Mouse (Mus musculus): ENCODE results near the gene Enpp3. TPM values are rescaled to one million over a fixed set of nuclear protein-coding genes. Genes with fewer than 3 reads are reported as not detected.

Gene Enpp3
- total and polyA plus RNA-seq, 3 experiments = 0.04 to 0.24 (median 0.08) TPM

DNA sequence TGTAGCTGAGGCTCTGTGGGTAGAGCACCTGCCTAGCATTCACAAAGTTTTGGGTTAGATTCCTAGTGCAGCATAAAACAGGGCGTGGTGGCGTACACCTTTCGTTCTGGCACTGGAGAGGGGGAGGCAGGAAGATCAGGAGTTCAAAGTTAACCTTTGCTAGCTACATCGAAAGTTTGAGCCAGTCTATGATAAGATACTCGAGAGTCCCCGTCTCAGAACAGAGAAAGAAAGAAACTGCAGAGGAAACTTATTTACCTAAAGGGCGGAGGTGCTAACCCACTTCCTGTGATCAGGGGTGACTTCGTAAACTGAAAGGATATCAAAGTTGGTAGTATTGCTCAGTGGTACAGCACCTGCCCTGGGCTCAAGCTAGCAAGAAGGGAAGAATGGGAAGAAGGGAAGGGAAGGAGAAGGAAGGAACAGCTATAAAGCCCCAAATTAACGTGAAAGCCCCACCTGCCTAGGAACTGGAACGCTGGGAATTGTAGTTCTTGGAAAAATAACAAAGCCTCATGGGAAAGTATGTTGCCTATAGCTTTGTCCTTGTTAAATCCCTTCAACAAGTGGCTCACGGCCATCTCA, 88.3 kb downstream of the Enpp3 start:
- Histone ChIP-seq H3K9me3 (replicated peaks; ENCODE audit: low read length) (no peaks in the 10 kb centered on the region), H3K36me3 (replicated peaks in 1 of 2; ENCODE audit: control insufficient read depth in 1 of 2, insufficient read depth in 1 of 2, low read length in 1 of 2) (no peaks in the 10 kb centered on the region), H3K27ac (ENCODE audit: insufficient read depth, low read depth) (no peak overlapping the region), H3K9ac (ENCODE audit: insufficient read depth, low read depth) (0 out of 2 replicates have a peak overlapping the region, but pooled peaks have one; percentile 5), H3K4me1 (ENCODE audit: control insufficient read depth in 1 of 2, insufficient read depth in 2 of 2) (peaks cover 0 to 15% of the 10 kb centered on the region in 2 experiments; a peak in 2 of 4 replicates), H3K27me3 (replicated peaks) (no peaks in the 10 kb centered on the region), H3K79me2 (replicated peaks; ENCODE audit: control insufficient read depth, extremely low read depth, insufficient read depth, poor library complexity, severe bottlenecking) (no peaks in the 10 kb centered on the region), H3K4me2 (ENCODE audit: insufficient read depth, low read depth, poor library complexity, severe bottlenecking) (peak overlapping the region; percentile 82), H3K4me3 (replicated peaks in 1 of 3; ENCODE audit: low read depth in 2 of 3, low read length in 2 of 3, poor library complexity in 1 of 3) (peak overlapping the region in 2 of 3 experiments; percentile 7 to 26)
- in situ Hi-C loops (cut with MboI; ENCODE audit: low pct_ligation_motif_present, low pct_unique_long_range_greater_than_20kb, low sequenced_read_pairs) = no loop called here
- TF ChIP-seq HCFC1 (IDR thresholded peaks at IDR 0.05; ENCODE audit: low read depth, low read length) = peak; percentile 67
- no peak for TF ChIP-seq NELFE (IDR thresholded peaks at IDR 0.05; ENCODE audit: low read depth, low read length)
- DNase-seq (ENCODE audit: extremely low read depth) = no peak
- dilution Hi-C loops (cut with MboI; ENCODE audit: extremely low pct_ligation_motif_present, extremely low pct_unique_long_range_greater_than_20kb, low sequenced_read_pairs) = no loop called here

GRCm38 (mm10) chr10:24753536-24754250, 88.9 kb downstream of the Enpp3 start:
- Histone ChIP-seq H3K79me2 (replicated peaks; ENCODE audit: control insufficient read depth, extremely low read depth, insufficient read depth, poor library complexity, severe bottlenecking) (no peaks in the 10 kb centered on the region), H3K9ac (ENCODE audit: insufficient read depth, low read depth) (peak overlapping the region; percentile 17; the same call in 1 of the 2 replicates), H3K36me3 (replicated peaks in 1 of 2; ENCODE audit: control insufficient read depth in 1 of 2, insufficient read depth in 1 of 2, low read length in 1 of 2) (no peaks in the 10 kb centered on the region), H3K4me1 (ENCODE audit: control insufficient read depth in 1 of 2, insufficient read depth in 2 of 2) (peaks cover 0 to 15% of the 10 kb centered on the region in 2 experiments; a peak in 2 of 4 replicates), H3K9me3 (replicated peaks; ENCODE audit: low read length) (no peaks in the 10 kb centered on the region), H3K4me2 (ENCODE audit: insufficient read depth, low read depth, poor library complexity, severe bottlenecking) (peak overlapping the region; percentile 82), H3K27ac (ENCODE audit: insufficient read depth, low read depth) (no peak overlapping the region), H3K4me3 (replicated peaks in 1 of 3; ENCODE audit: low read depth in 2 of 3, low read length in 2 of 3, poor library complexity in 1 of 3) (peak overlapping the region in 2 of 3 experiments; percentile 37 to 58), H3K27me3 (replicated peaks) (no peaks in the 10 kb centered on the region)
- no peak for DNase-seq (ENCODE audit: extremely low read depth)
- dilution Hi-C loops (cut with MboI; ENCODE audit: extremely low pct_ligation_motif_present, extremely low pct_unique_long_range_greater_than_20kb, low sequenced_read_pairs) = no loop called here
- TF ChIP-seq BHLHE40 (IDR thresholded peaks at IDR 0.05; ENCODE audit: low read depth, low read length) (peak; percentile 68), PAX5 (IDR thresholded peaks at IDR 0.05; ENCODE audit: low read length) (no peak), MEF2A (IDR thresholded peaks at IDR 0.05; ENCODE audit: borderline replicate concordance, low read depth, low read length) (peak; percentile 29; the same call in 1 of the 2 replicates), POLR2A (IDR thresholded peaks at IDR 0.05; ENCODE audit: low read depth, low read length) (no peak), SIN3A (IDR thresholded peaks at IDR 0.05; ENCODE audit: low read length) (0 out of 2 replicates have a peak, but pooled peaks have one; percentile 21), TBP (conservative IDR thresholded peaks at IDR 0.05; ENCODE audit: low read depth, low read length) (no peak), JUND (conservative IDR thresholded peaks at IDR 0.05; ENCODE audit: low read depth, low read length) (peak; percentile 73), JUN (IDR thresholded peaks at IDR 0.05; ENCODE audit: insufficient read depth, low read depth, low read length) (peak; percentile 75), IRF4 (IDR thresholded peaks at IDR 0.05; ENCODE audit: low read depth, low read length) (peak; percentile 66)
- in situ Hi-C loops (cut with MboI; ENCODE audit: low pct_ligation_motif_present, low pct_unique_long_range_greater_than_20kb, low sequenced_read_pairs) = no loop called here
